Mouse (Mus musculus) CD8-positive naive resting alpha-beta T cell, adult 57 days (primary cell): ENCODE data around the gene Prkaa1. TPM values are rescaled to one million over a fixed set of nuclear protein-coding genes. Genes with fewer than 3 reads are reported as not detected.

Experiments used
- total RNA-seq: library from RNA; stranded (reverse); gene quantifications from one replicate; pipeline ENCODE4 v1.2.4, GENCODE M21; 2023

The Prkaa1 gene
- total RNA-seq = 25.7 TPM

GRCm38 (mm10) chr15:5143361-5144020 lies at the start of gene Prkaa1:
TSS of gene Prkaa1 (plus strand) at chr15:5143861.

GRCm38 (mm10) chr15:5107686-5108654 lies 35.7 kb upstream of the Prkaa1 start, which contains the start of gene Card6:
TSS of gene Card6 (minus strand) at chr15:5108539.

GRCm38 (mm10) chr15:5116270-5117030 lies 27.2 kb upstream of the Prkaa1 start, which contains the start of gene Rpl37:
TSS of gene Rpl37 (plus strand) at chr15:5116645.

GRCm38 (mm10) chr15:5185366-5186292 lies 42.0 kb downstream of the Prkaa1 start, which contains the start of gene Ttc33:
TSS of gene Ttc33 (plus strand) at chr15:5185525.

Other genes with a start within 250 kb of the Prkaa1 start
- not detected for gene Mroh2b, start 245.1 kb upstream of the Prkaa1 start, total RNA-seq
- gene C7, start 80.1 kb upstream of the Prkaa1 start, total RNA-seq = not detected
- gene Card6, start 35.3 kb upstream of the Prkaa1 start, total RNA-seq = 88.0 TPM
- 1,168 TPM for gene Rpl37, start 27.2 kb upstream of the Prkaa1 start, total RNA-seq
- gene Ttc33, start 41.7 kb downstream of the Prkaa1 start, total RNA-seq = 27.5 TPM
- gene Ptger4, start 100.3 kb downstream of the Prkaa1 start, total RNA-seq = 52.4 TPM